Mouse (Mus musculus) heart, embryonic 14.5 days (tissue): Measurements from ENCODE around the gene Cpt2. TPM values are rescaled to one million over a fixed set of nuclear protein-coding genes. Genes with fewer than 3 reads are reported as not detected.

Experiments used
- ATAC-seq: fragments of 200-750 bp; cut with Nextera tagmentation; 2 replicates; pipeline ENCODE4 v1.8.0; 2017; ENCODE audit warnings: low read depth, moderate TSS enrichment; ENCODE audit not compliant: insufficient number of reproducible peaks, insufficient read depth, low FRiP score
- H3K27ac ChIP-seq, 2 experiments: fragments of 200-500 bp in 1 of 2; fragments of 300-500 bp in 1 of 2; sonication (generic) in 1 of 2; replicated peaks in 1 of 2; 2 replicates each; pipeline ENCODE4 v1.5.1; 2012 to 2014; ENCODE audit warnings: low read depth in 2 of 2, low read length in 2 of 2, control low read depth in 1 of 2, mild to moderate bottlenecking in 1 of 2, mixed read lengths in 1 of 2; ENCODE audit not compliant: control insufficient read depth in 1 of 2, insufficient read depth in 1 of 2
- H3K27me3 ChIP-seq: fragments of 300-500 bp; sonication (generic); 2 replicates; pipeline ENCODE4 v1.6.1; 2014; ENCODE audit warnings: mild to moderate bottlenecking, low read length, control low read depth; ENCODE audit not compliant: control insufficient read depth, insufficient read depth
- H3K36me3 ChIP-seq: fragments of 300-500 bp; sonication (generic); 2 replicates; pipeline ENCODE4 v1.6.1; 2014; ENCODE audit warnings: mild to moderate bottlenecking, control low read depth, low read length, mixed read lengths; ENCODE audit not compliant: control insufficient read depth, insufficient read depth
- H3K4me1 ChIP-seq, 2 experiments: fragments of 200-500 bp in 1 of 2; fragments of 300-500 bp in 1 of 2; sonication (generic) in 1 of 2; 2 replicates each; pipeline ENCODE4 v1.6.1; 2012 to 2014; ENCODE audit warnings: low read length in 2 of 2, control low read depth in 1 of 2, mixed read lengths in 1 of 2; ENCODE audit not compliant: control insufficient read depth in 2 of 2, insufficient read depth in 2 of 2
- H3K4me2 ChIP-seq: fragments of 300-500 bp; sonication (generic); 2 replicates; pipeline ENCODE4 v1.6.1; 2014; ENCODE audit warnings: mild to moderate bottlenecking, low read length
- H3K4me3 ChIP-seq, 2 experiments: fragments of 200-500 bp in 1 of 2; fragments of 300-500 bp in 1 of 2; sonication (generic) in 1 of 2; 2 replicates each; pipeline ENCODE4 v1.5.1; 2012 to 2014; ENCODE audit warnings: low read length in 2 of 2, mild to moderate bottlenecking in 2 of 2, control low read depth in 1 of 2, low read depth in 1 of 2, moderate library complexity in 1 of 2; ENCODE audit not compliant: control insufficient read depth in 1 of 2, insufficient read depth in 1 of 2
- H3K9ac ChIP-seq: fragments of 300-500 bp; sonication (generic); 2 replicates; pipeline ENCODE4 v1.6.1; 2014; ENCODE audit warnings: mild to moderate bottlenecking, low read length
- H3K9me3 ChIP-seq: fragments of 300-500 bp; sonication (generic); 2 replicates; pipeline ENCODE4 v1.6.1; 2016; ENCODE audit warnings: low read length, control low read depth; ENCODE audit not compliant: control insufficient read depth
- WGBS: fragments of 180-500 bp; shearing (Covaris S2); extraction: QIAGEN DNeasy Blood & Tissue Kit; methylation state at CpG from one replicate; pipeline ENCODE4 v1.1.7; 2014; 5-methylcytosine and 5-hydroxymethylcytosine counted together
- polyA plus RNA-seq: library from polyadenylated mRNA; unstranded; fragments of >200 nt; fragmentation: Nextera tagmentation; extraction: Ambion mirVana; gene quantifications from 2 replicates; pipeline ENCODE4 v1.2.1, GENCODE M21; 2014

Gene Cpt2
- 68.5 and 75.6 TPM in 2 replicates for polyA plus RNA-seq

DNA sequence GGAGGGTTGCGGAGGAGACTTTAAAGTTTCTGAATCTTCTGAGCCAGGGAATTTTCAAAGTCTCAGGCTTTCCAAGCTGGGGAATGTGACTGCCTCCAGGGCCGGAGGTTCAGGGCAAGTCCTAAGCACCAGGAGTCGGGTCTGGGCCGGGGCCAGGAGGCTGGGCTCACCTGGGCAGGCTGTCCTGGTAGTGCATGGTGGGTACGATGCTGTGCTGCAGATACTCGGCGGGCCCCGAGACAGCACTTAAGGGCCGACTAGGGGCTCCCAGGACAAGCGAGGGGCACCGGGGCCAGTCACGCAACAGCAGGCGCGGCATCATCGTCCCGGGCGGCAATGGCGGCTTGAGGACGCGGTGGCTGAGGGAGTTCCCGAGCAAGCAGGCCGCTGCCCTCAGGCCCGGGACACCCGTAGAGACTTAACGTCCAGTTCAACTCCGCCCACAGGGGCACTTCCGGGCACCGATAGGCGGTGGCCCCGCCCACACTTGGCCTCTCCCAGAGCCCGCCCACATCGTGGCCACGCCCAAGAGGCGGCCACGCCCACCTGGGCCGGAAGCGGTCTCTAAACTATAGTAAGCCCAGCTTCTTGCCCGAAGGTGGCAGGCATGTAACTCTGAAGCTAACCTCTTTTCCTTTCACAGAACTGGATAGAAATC lies at the start of gene Cpt2:
Cpt2 (minus strand) TSS at position 466 of the 658 bp plus-strand sequence.
- H3K4me3 ChIP-seq = peak within 1 kb of the TSS; percentile 61 to 72
- whole genome bisulfite sequencing = 1% methylated on average over 38 of the region's 38 CpGs
- peak; percentile 97 for ATAC-seq
- 0 out of 2 replicates have a peak, but pooled peaks cover 5% of the 10 kb centered on the region for H3K36me3 ChIP-seq
- H3K27me3 ChIP-seq = no peaks in the 10 kb centered on the region
- peaks cover 11 to 30% of the 10 kb centered on the region in 2 experiments for H3K4me1 ChIP-seq
- peak within 1 kb of the TSS; percentile 85 for H3K9ac ChIP-seq
- H3K9me3 ChIP-seq = no peaks in the 10 kb centered on the region
- peak within 1 kb of the TSS; percentile 9 to 61; a peak in 2 of 4 replicates for H3K27ac ChIP-seq
- peak within 1 kb of the TSS; percentile 70 for H3K4me2 ChIP-seq

DNA sequence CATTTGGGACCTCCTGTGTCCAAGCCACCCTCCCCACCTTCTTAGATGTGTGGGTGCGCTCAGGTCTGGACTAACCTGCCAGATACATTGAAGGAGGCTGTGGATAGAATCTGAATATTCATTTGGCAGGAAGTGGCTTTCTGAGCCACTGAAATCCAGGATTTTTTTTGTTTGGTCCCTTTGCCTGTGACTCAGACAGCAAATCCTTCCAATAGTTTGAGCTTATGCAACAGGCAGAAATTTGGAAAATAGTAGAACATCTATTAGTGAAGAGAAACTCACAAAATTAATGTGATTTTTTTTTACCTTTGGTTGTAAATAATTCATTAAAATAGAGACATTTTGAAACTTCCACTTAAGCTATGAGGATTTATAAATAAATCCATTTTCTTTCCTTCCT lies 47.8 kb upstream of the Cpt2 start:
- Histone ChIP-seq H3K36me3 (no peaks in the 10 kb centered on the region), H3K9ac (no peak overlapping the region), H3K4me2 (no peak overlapping the region), H3K4me3 (no peak overlapping the region), H3K27ac (no peak overlapping the region), H3K27me3 (no peaks in the 10 kb centered on the region), H3K9me3 (no peaks in the 10 kb centered on the region), H3K4me1 (peaks cover 7 to 8% of the 10 kb centered on the region in 2 experiments; a peak in 3 of 4 replicates)
- no peak for ATAC-seq
- WGBS = 96% methylated on average over 1 of the region's 1 CpGs

DNA sequence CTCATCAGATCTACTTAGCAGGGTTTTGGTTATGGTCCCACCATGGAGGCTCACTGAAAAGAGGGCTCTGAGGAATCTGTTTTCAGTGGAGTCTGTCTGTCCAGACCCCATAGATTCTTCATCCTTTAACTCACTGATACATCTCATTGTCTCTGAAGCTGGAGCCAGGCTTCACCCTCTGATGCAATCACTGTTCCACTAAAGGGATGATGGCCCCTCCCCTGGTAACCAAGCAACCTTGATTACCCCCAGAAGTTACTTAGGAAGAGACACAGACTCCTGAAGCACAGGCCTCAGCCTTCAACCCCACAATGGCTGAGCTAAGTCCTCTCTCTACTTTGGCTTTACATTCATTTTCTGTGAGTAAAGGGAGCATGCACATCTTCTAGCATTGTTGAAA lies 46.4 kb upstream of the Cpt2 start:
- peaks cover 7 to 8% of the 10 kb centered on the region in 2 experiments; a peak in 3 of 4 replicates for H3K4me1 ChIP-seq
- no peak overlapping the region for H3K9ac ChIP-seq
- H3K27ac ChIP-seq = no peak overlapping the region
- no peak for ATAC-seq
- H3K9me3 ChIP-seq = no peaks in the 10 kb centered on the region
- no peaks in the 10 kb centered on the region for H3K27me3 ChIP-seq
- no peaks in the 10 kb centered on the region for H3K36me3 ChIP-seq
- H3K4me2 ChIP-seq = no peak overlapping the region
- no peak overlapping the region for H3K4me3 ChIP-seq

DNA sequence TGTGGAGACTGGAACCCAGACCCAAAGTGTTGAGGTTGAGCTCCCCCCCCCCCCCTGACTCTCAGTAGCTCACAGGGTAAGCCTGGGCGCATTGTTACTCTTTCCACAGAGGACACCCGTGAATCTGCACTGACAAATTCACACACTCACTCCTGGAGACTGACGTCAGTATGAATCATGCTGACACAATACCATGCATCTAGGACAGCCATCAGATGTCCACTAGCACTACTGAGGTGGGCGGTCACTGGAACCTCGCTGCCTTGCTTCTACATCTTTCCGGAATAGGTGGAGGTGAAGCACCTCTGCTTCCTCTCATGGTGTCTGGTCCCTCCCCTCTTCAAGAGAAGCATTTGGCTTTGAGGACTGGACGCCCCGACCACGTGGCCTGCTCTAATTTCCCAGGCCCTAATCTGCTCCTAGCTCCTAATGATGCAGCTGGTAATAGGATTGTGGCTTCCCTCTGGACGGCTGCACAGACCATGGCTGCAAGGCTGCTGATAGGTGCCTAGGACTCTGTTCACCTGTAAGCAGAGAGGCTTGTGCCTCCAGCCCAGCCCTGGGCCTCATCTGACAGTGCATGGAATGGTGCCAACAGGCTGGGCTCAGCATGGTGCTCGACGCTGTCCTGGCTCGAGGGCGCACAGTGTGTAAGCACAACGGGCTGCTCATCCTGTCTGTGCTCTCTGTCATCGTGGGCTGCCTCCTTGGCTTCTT lies 44.7 kb upstream of the Cpt2 start, which contains the start of gene Slc1a7:
Slc1a7 (plus strand) TSS at position 367 of the 717 bp plus-strand sequence.
- Histone ChIP-seq H3K4me1 (peaks cover 7 to 8% of the 10 kb centered on the region in 2 experiments; a peak in 3 of 4 replicates), H3K27me3 (no peaks in the 10 kb centered on the region), H3K9ac (no peak within 1 kb of the TSS), H3K27ac (no peak within 1 kb of the TSS), H3K36me3 (no peaks in the 10 kb centered on the region), H3K4me3 (no peak within 1 kb of the TSS), H3K4me2 (no peak within 1 kb of the TSS), H3K9me3 (no peaks in the 10 kb centered on the region)
- 0 out of 2 replicates have a peak, but pooled peaks have one; percentile 48 for ATAC-seq
- WGBS = 69% methylated on average over 16 of the region's 16 CpGs

DNA sequence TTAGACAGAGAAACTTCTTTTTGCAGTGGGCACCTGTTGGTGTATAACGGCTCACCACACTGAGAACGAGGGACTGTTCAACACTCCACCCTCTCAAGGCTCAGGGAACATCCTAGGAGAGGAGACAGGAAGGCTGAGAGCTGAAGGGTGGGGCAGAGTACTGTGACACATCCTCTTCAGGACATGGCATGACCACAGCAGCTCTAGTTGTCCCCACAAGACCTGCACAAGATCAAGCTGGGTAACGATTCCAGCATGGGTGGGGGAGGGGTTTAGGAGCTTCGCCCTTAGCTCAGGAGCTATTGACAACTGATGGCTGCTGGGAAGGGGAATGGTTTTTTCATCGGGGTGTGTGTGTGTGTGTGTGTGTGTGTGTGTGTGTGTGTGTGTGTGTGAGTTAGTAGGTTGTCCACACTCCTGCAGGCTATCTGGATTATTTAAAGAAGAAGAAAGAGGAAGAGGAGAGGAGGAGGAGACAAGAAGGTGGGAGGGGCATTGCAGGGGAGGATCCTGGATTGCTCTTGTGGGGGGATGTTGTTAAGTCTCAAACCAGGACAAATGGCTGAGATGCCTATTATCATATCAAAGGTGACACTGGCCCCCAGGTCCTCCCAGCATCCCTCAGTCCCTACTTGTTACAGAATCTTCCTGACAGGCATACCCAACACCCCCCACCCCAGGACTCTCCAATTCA lies 43.2 kb upstream of the Cpt2 start:
- WGBS = 36% methylated on average over 5 of the region's 5 CpGs
- Histone ChIP-seq H3K27me3 (no peaks in the 10 kb centered on the region), H3K9ac (no peak overlapping the region), H3K4me3 (no peak overlapping the region), H3K9me3 (no peaks in the 10 kb centered on the region), H3K27ac (no peak overlapping the region), H3K36me3 (no peaks in the 10 kb centered on the region), H3K4me1 (peaks cover 20 to 22% of the 10 kb centered on the region in 2 experiments), H3K4me2 (no peak overlapping the region)
- ATAC-seq = no peak

DNA sequence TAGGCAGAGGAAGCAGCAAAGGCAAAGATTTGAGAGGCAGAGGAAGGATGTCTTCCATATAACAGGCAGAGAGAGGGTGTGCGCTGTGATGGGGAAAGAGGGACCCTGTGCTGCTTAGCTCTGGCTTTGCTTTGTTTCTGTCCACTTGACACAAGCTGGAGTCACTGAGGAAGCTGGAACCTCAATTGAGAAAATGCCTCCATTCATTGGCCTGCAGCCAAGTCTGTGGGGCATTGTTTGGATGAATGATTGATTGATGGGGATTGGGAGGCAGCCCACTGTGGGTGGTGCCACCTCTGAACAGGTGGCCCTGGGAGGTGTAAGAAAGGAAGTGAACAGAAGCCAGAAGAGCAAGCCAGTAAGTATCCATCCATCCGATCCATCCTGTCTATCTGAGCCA lies 39.4 kb upstream of the Cpt2 start:
- ATAC-seq = no peak
- WGBS = 84% methylated on average over 2 of the region's 2 CpGs

DNA sequence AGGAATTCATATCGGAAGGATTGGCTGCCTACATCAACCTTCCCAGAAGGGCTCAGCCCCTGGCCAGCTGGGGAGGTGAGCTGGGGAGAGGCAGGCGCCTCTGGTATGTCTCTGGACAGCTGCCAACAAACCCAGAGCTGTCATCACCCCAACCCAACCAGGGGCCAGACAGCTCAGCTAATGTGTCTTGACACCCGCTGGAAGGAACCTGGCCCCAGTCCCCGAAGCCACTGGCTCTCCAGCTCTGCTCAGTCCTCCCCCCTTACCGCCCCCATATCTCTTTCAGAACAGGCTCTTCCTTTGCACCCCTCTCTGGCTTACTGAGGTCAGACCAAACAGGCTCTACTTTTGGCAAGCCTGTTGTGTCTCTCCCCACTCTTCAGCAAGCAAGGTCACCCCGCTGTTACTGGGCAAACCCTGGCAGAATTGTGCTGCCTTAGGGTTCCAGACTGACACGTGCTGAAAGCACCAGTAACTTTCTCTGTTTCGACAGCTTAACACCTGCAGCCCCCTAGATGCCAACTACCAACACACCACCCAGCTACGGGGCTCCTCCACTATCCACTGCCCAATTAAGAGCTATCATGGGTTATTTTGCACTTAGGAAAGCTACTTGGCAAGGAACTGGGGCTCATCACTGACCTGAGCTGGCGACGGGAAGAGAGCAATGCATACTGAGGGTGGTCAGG lies 38.8 kb upstream of the Cpt2 start:
- no peaks in the 10 kb centered on the region for H3K36me3 ChIP-seq
- peak overlapping the region; percentile 90 to 96 for H3K27ac ChIP-seq
- H3K9me3 ChIP-seq = no peaks in the 10 kb centered on the region
- peak; percentile 97 for ATAC-seq
- H3K4me3 ChIP-seq = no peak overlapping the region
- peaks cover 17 to 22% of the 10 kb centered on the region in 2 experiments for H3K4me1 ChIP-seq
- 12% methylated on average over 11 of the region's 11 CpGs for WGBS
- no peaks in the 10 kb centered on the region for H3K27me3 ChIP-seq
- no peak overlapping the region for H3K4me2 ChIP-seq
- no peak overlapping the region for H3K9ac ChIP-seq

More for the DNA sequence above, 39.4 kb upstream of the Cpt2 start:
- peak overlapping the region; percentile 90 to 96 for H3K27ac ChIP-seq
- no peaks in the 10 kb centered on the region for H3K27me3 ChIP-seq
- H3K4me3 ChIP-seq = no peak overlapping the region
- H3K4me2 ChIP-seq = no peak overlapping the region
- H3K36me3 ChIP-seq = no peaks in the 10 kb centered on the region
- no peak overlapping the region for H3K9ac ChIP-seq
- H3K9me3 ChIP-seq = no peaks in the 10 kb centered on the region
- H3K4me1 ChIP-seq = peaks cover 18 to 22% of the 10 kb centered on the region in 2 experiments
